Comparison of ENCODE assay signal across 9 mouse cellular contexts in genomic region chr2:32538461-32538860, GRCm38 (mm10). TPM values are rescaled to one million over a fixed set of nuclear protein-coding genes. Genes with fewer than 3 reads are reported as not detected.
A peak's percentile ranks its signal among the peaks of the same experiment; 100 is the strongest.
DNase-seq lines count a peak whose midpoint lies in the region; ATAC-seq and TF ChIP-seq lines count a peak whose summit lies in the region.
"Had no signal": no experiment of that assay in that cellular context is flagged by ENCODE, and none has a peak within 500 bp of the region (broad histone marks: within the 10 kb centered on the region; RNA-seq: fewer than 3 reads in every experiment).

No protein-coding gene starts in this region.

- no peak for TF ChIP-seq POLR2A in lung, adult 2 months (IDR thresholded peaks at IDR 0.05; ENCODE audit: borderline replicate concordance, extremely low read depth, low read depth, low read length)

- peaks cover 21% of the 10 kb centered on the region; the same call in 1 of the 2 replicates for H3K4me1 ChIP-seq in lung, adult 2 months (ENCODE audit: control insufficient read depth, insufficient read depth, low read length)
- peaks cover 71% of the 10 kb centered on the region for H3K4me1 ChIP-seq in intestine, embryonic 16.5 days (ENCODE audit: control insufficient read depth, insufficient read depth, low read length)
- H3K4me1 ChIP-seq in neural tube, embryonic 14.5 days (ENCODE audit: control insufficient read depth, insufficient read depth, low read length) = peaks cover 43% of the 10 kb centered on the region

- peak overlapping the region; percentile 11 for H3K4me2 ChIP-seq in intestine, embryonic 16.5 days (ENCODE audit: low read depth, low read length)
- peak overlapping the region; percentile 82 for H3K4me2 ChIP-seq in neural tube, embryonic 14.5 days (ENCODE audit: low read depth, low read length)

- H3K36me3 ChIP-seq in intestine, embryonic 16.5 days (ENCODE audit: control insufficient read depth, insufficient read depth, low read length) = no peaks in the 10 kb centered on the region
- H3K36me3 ChIP-seq in neural tube, embryonic 14.5 days (ENCODE audit: control insufficient read depth, insufficient read depth, low read length) = no peaks in the 10 kb centered on the region

- ATAC-seq in intestine, embryonic 16.5 days = no peak
- no peak for ATAC-seq in neural tube, embryonic 14.5 days (ENCODE audit: low read depth)

- H3K4me3 ChIP-seq in lung, adult 2 months (replicated peaks; ENCODE audit: extremely low read depth, low read depth, low read length) = no peak overlapping the region
- no peak overlapping the region for H3K4me3 ChIP-seq in intestine, embryonic 16.5 days (ENCODE audit: low read length)
- H3K4me3 ChIP-seq in neural tube, embryonic 14.5 days (ENCODE audit: low read depth, low read length) = no peak overlapping the region; the same call in 1 of the 2 replicates

- H3K9me3 ChIP-seq in intestine, embryonic 16.5 days (ENCODE audit: control insufficient read depth, low read length) = no peaks in the 10 kb centered on the region
- H3K9me3 ChIP-seq in neural tube, embryonic 14.5 days (ENCODE audit: control insufficient read depth, low read length) = no peaks in the 10 kb centered on the region

- TF ChIP-seq CTCF in lung, adult 2 months (IDR thresholded peaks at IDR 0.05; ENCODE audit: insufficient read depth, low read length) = no peak

- no peak overlapping the region for H3K27ac ChIP-seq in intestine, embryonic 16.5 days (ENCODE audit: low read length)
- H3K27ac ChIP-seq in neural tube, embryonic 14.5 days (ENCODE audit: low read depth, low read length) = no peak overlapping the region

- WGBS in lung, adult 2 months = 56% methylated on average over 4 of the region's 4 CpGs
- WGBS in intestine, embryonic 16.5 days = 58% methylated on average over 4 of the region's 4 CpGs
- 74% methylated on average over 4 of the region's 4 CpGs for WGBS in neural tube, embryonic 14.5 days

- peak; percentile 45 for DNase-seq in cerebellum, adult 11-12 months
- DNase-seq in cerebellum, postnatal 4 days (ENCODE audit: low spot score in 2 of 2) = no peak
- peak; percentile 35 to 70 for DNase-seq in lung, adult 18-20 months
- DNase-seq in lung, adult 2 months = no peak
- DNase-seq in MN1 (ENCODE audit: low spot score) = no peak
- DNase-seq in gastrocnemius, adult 18-20 months (ENCODE audit: low spot score) = no peak

- H3K27me3 ChIP-seq in intestine, embryonic 16.5 days (replicated peaks; ENCODE audit: control insufficient read depth, insufficient read depth, low read length) = no peaks in the 10 kb centered on the region
- H3K27me3 ChIP-seq in neural tube, embryonic 14.5 days (ENCODE audit: control insufficient read depth, insufficient read depth, low read length) = no peaks in the 10 kb centered on the region

- no peak overlapping the region for H3K9ac ChIP-seq in intestine, embryonic 16.5 days (ENCODE audit: low read depth, low read length)
- H3K9ac ChIP-seq in neural tube, embryonic 14.5 days (replicated peaks; ENCODE audit: low read depth, low read length) = peak overlapping the region; percentile 32; the same call in 1 of the 2 replicates

RNA-seq across cellular contexts. Expression of gene Fam102a, which starts 3.3 kb away (rescaled TPM):
- 23.7 and 24.0 TPM in 2 replicates for polyA plus RNA-seq in lung, adult 2 months (2012; rRNA removed)
- polyA plus RNA-seq in intestine, embryonic 16.5 days (2015; fragmentation: Nextera tagmentation; extraction: Ambion mirVana) = 7.6 and 9.4 TPM in 2 replicates
- polyA plus RNA-seq in neural tube, embryonic 14.5 days (2014; fragmentation: Nextera tagmentation; extraction: Ambion mirVana) = 6.7 and 7.3 TPM in 2 replicates
- total RNA-seq in gastrocnemius, adult 18-20 months (2021) = 1 to 10 TPM; 2.0 to 2.6 TPM

RNA-seq across cellular contexts. Expression of gene Dpm2, which starts 32.2 kb away (rescaled TPM):
- 116 and 118 TPM in 2 replicates for polyA plus RNA-seq in lung, adult 2 months (2012; rRNA removed)
- polyA plus RNA-seq in intestine, embryonic 16.5 days (2015; fragmentation: Nextera tagmentation; extraction: Ambion mirVana) = 123 and 128 TPM in 2 replicates
- polyA plus RNA-seq in neural tube, embryonic 14.5 days (2014; fragmentation: Nextera tagmentation; extraction: Ambion mirVana) = 143 and 157 TPM in 2 replicates
- total RNA-seq in gastrocnemius, adult 18-20 months (2021) = 10 to 100 TPM; 11.7 to 12.6 TPM

RNA-seq across cellular contexts. Expression of gene Pip5kl1, which starts 36.1 kb away (rescaled TPM):
- polyA plus RNA-seq in lung, adult 2 months (2012; rRNA removed) = 0.12 and 0.55 TPM in 2 replicates
- polyA plus RNA-seq in intestine, embryonic 16.5 days (2015; fragmentation: Nextera tagmentation; extraction: Ambion mirVana) = 0.33 and 0.34 TPM in 2 replicates
- 12.4 and 17.1 TPM in 2 replicates for polyA plus RNA-seq in neural tube, embryonic 14.5 days (2014; fragmentation: Nextera tagmentation; extraction: Ambion mirVana)
- not detected for total RNA-seq in gastrocnemius, adult 18-20 months (2021)

RNA-seq across cellular contexts. Expression of gene 9430097D07Rik, which starts 37.0 kb away (rescaled TPM):
- polyA plus RNA-seq in lung, adult 2 months (2012; rRNA removed) = not detected in 2 replicates
- polyA plus RNA-seq in intestine, embryonic 16.5 days (2015; fragmentation: Nextera tagmentation; extraction: Ambion mirVana) = not detected in 2 replicates
- 0.98 and 1.2 TPM in 2 replicates for polyA plus RNA-seq in neural tube, embryonic 14.5 days (2014; fragmentation: Nextera tagmentation; extraction: Ambion mirVana)
- not detected for total RNA-seq in gastrocnemius, adult 18-20 months (2021)
- total RNA-seq: neutrophil, adult 5-6 weeks had no signal

RNA-seq across cellular contexts. Expression of gene St6galnac4, which starts 48.4 kb away (rescaled TPM):
- 39.5 and 40.4 TPM in 2 replicates for polyA plus RNA-seq in lung, adult 2 months (2012; rRNA removed)
- 14.7 and 16.5 TPM in 2 replicates for polyA plus RNA-seq in intestine, embryonic 16.5 days (2015; fragmentation: Nextera tagmentation; extraction: Ambion mirVana)
- 30.4 and 35.1 TPM in 2 replicates for polyA plus RNA-seq in neural tube, embryonic 14.5 days (2014; fragmentation: Nextera tagmentation; extraction: Ambion mirVana)
- 10 to 100 TPM; 13.5 to 19.8 TPM for total RNA-seq in gastrocnemius, adult 18-20 months (2021)

Comparison
In these comparisons a context has a peak if more than half of its experiments do, and no peak if none do; other contexts are left out.
1. DNase-seq: peak in cerebellum, adult 11-12 months (single experiment) and lung, adult 18-20 months (2 of 2); none in cerebellum, postnatal 4 days (0 of 2), lung, adult 2 months (single experiment), MN1 (single experiment) and gastrocnemius, adult 18-20 months (single experiment).